Mouse (Mus musculus) MEL (cell line): ENCODE measurements around the gene Bcas3. TPM values are rescaled to one million over a fixed set of nuclear protein-coding genes. Genes with fewer than 3 reads are reported as not detected.

Experiments used
- DNase-seq: peaks from one replicate; pipeline ENCODE4 v3.0.0; 2011; ENCODE audit warnings: low read depth, low spot score
- H3K27ac ChIP-seq: 2 replicates; pipeline ENCODE4 v1.5.1; 2012; ENCODE audit warnings: low read depth, mild to moderate bottlenecking, control low read depth, low read length, moderate library complexity; ENCODE audit not compliant: control insufficient read depth
- H3K27me3 ChIP-seq, 2 experiments: fragments of 150-350 bp in 1 of 2; sonication (generic) in 1 of 2; 2 replicates each; pipeline ENCODE4 v1.6.1; 2012; ENCODE audit warnings: low read length in 2 of 2, mild to moderate bottlenecking in 2 of 2, improper control_type of control experiment in 1 of 2, moderate library complexity in 1 of 2; ENCODE audit not compliant: insufficient read depth in 2 of 2, control insufficient read depth in 1 of 2
- H3K36me3 ChIP-seq, 2 experiments: 2 replicates each; pipeline ENCODE4 v1.6.1; 2012 to 2014; ENCODE audit warnings: low read length in 2 of 2, improper control_type of control experiment in 1 of 2, inconsistent platforms in 1 of 2, mild to moderate bottlenecking in 1 of 2; ENCODE audit not compliant: insufficient read depth in 2 of 2, control insufficient read depth in 1 of 2
- H3K4me1 ChIP-seq, 2 experiments: fragments of 150-350 bp in 1 of 2; sonication (generic) in 1 of 2; 2 replicates each; pipeline ENCODE4 v1.6.1; 2012; ENCODE audit warnings: low read length in 2 of 2, improper control_type of control experiment in 1 of 2, mild to moderate bottlenecking in 1 of 2; ENCODE audit not compliant: insufficient read depth in 2 of 2, control insufficient read depth in 1 of 2
- H3K4me3 ChIP-seq, 2 experiments: fragments of 150-350 bp in 1 of 2; sonication (generic) in 1 of 2; 2 replicates each; pipeline ENCODE4 v1.5.1; 2012; ENCODE audit warnings: low read depth in 2 of 2, low read length in 2 of 2, mild to moderate bottlenecking in 2 of 2, moderate library complexity in 2 of 2, control low read depth in 1 of 2, improper control_type of control experiment in 1 of 2; ENCODE audit not compliant: control insufficient read depth in 1 of 2, insufficient read depth in 1 of 2
- H3K79me2 ChIP-seq: 2 replicates; pipeline ENCODE4 v1.6.1; 2012; ENCODE audit warnings: mild to moderate bottlenecking, low read length, moderate library complexity; ENCODE audit not compliant: control insufficient read depth, poor library complexity, insufficient read depth
- H3K9ac ChIP-seq: 2 replicates; pipeline ENCODE4 v1.6.1; 2012; ENCODE audit warnings: low read depth, mild to moderate bottlenecking, control low read depth, low read length, moderate library complexity; ENCODE audit not compliant: control insufficient read depth, poor library complexity, severe bottlenecking
- H3K9me3 ChIP-seq: fragments of 150-350 bp; sonication (generic); replicated peaks from 2 replicates; pipeline ENCODE4 v1.6.1; 2012; ENCODE audit warnings: mild to moderate bottlenecking, low read length, improper control_type of control experiment, moderate library complexity; ENCODE audit not compliant: insufficient read depth
- CHD1 ChIP-seq: IDR thresholded peaks from 2 replicates; pipeline ENCODE4 v1.6.1; 2012; ENCODE audit warnings: low read depth, mild to moderate bottlenecking, inconsistent platforms, low read length, improper control_type of control experiment
- CHD2 ChIP-seq: IDR thresholded peaks from 2 replicates; pipeline ENCODE4 v1.6.1; 2011; ENCODE audit warnings: low read length, improper control_type of control experiment
- CTCF ChIP-seq, 3 experiments: IDR thresholded peaks in 2 of 3; conservative IDR thresholded peaks in 1 of 3; 2 replicates each; pipeline ENCODE4 v1.5.1; 2011 to 2012; ENCODE audit warnings: low read length in 3 of 3, low read depth in 2 of 3, mild to moderate bottlenecking in 2 of 3, improper control_type of control experiment in 1 of 3, inconsistent platforms in 1 of 3, mixed read lengths in 1 of 3, moderate library complexity in 1 of 3; ENCODE audit not compliant: control insufficient read depth in 1 of 3, insufficient read depth in 1 of 3, poor library complexity in 1 of 3, severe bottlenecking in 1 of 3
- EP300 ChIP-seq, 2 experiments: IDR thresholded peaks; 2 replicates each; pipeline ENCODE4 v1.6.1; 2011; ENCODE audit warnings: improper control_type of control experiment in 2 of 2, low read length in 2 of 2, low read depth in 1 of 2, mild to moderate bottlenecking in 1 of 2
- GATA1 ChIP-seq: IDR thresholded peaks from 2 replicates; pipeline ENCODE4 v1.6.1; 2011; ENCODE audit warnings: low read depth, low read length, improper control_type of control experiment
- HCFC1 ChIP-seq: IDR thresholded peaks from 2 replicates; pipeline ENCODE4 v1.6.1; 2012; ENCODE audit warnings: low read depth, mild to moderate bottlenecking, inconsistent platforms, low read length, improper control_type of control experiment, moderate library complexity
- KAT2A ChIP-seq: conservative IDR thresholded peaks from 2 replicates; pipeline ENCODE4 v1.6.1; 2012; ENCODE audit warnings: low read depth, low read length, improper control_type of control experiment, inconsistent platforms
- MAFK ChIP-seq: IDR thresholded peaks from 2 replicates; pipeline ENCODE4 v1.6.1; 2011; ENCODE audit warnings: low read depth, mild to moderate bottlenecking, low read length, improper control_type of control experiment, borderline replicate concordance
- MAZ ChIP-seq: IDR thresholded peaks from 2 replicates; pipeline ENCODE4 v1.6.1; 2012; ENCODE audit warnings: low read depth, mild to moderate bottlenecking, inconsistent platforms, low read length, improper control_type of control experiment
- MEF2A ChIP-seq: IDR thresholded peaks from 2 replicates; pipeline ENCODE4 v1.6.1; 2014; ENCODE audit warnings: low read depth, mild to moderate bottlenecking, inconsistent platforms, low read length, improper control_type of control experiment; ENCODE audit not compliant: poor library complexity, insufficient replicate concordance, severe bottlenecking; ENCODE audit errors: extremely low read depth
- MXI1 ChIP-seq: IDR thresholded peaks from 2 replicates; pipeline ENCODE4 v1.6.1; 2011; ENCODE audit warnings: mild to moderate bottlenecking, low read depth, low read length, improper control_type of control experiment
- MYB ChIP-seq: IDR thresholded peaks from 2 replicates; pipeline ENCODE4 v1.6.1; 2011; ENCODE audit warnings: mild to moderate bottlenecking, low read depth, low read length, improper control_type of control experiment
- MYC ChIP-seq: IDR thresholded peaks from 2 replicates; pipeline ENCODE4 v1.6.1; 2011; ENCODE audit warnings: low read depth, mild to moderate bottlenecking, low read length, improper control_type of control experiment, moderate library complexity
- NELFE ChIP-seq: IDR thresholded peaks from 2 replicates; pipeline ENCODE4 v1.6.1; 2011; ENCODE audit warnings: low read depth, low read length, improper control_type of control experiment
- NRF1 ChIP-seq: IDR thresholded peaks from 2 replicates; pipeline ENCODE4 v1.6.1; 2014; ENCODE audit warnings: low read depth, mild to moderate bottlenecking, inconsistent platforms, low read length, improper control_type of control experiment, moderate library complexity; ENCODE audit not compliant: poor library complexity, insufficient read depth, severe bottlenecking
- POLR2A ChIP-seq, 2 experiments: IDR thresholded peaks; 2 replicates each; pipeline ENCODE4 v1.6.1; 2011 to 2012; ENCODE audit warnings: low read length in 2 of 2, mild to moderate bottlenecking in 2 of 2, control low read depth in 1 of 2, improper control_type of control experiment in 1 of 2, low read depth in 1 of 2, moderate library complexity in 1 of 2; ENCODE audit not compliant: control insufficient read depth in 1 of 2, insufficient read depth in 1 of 2, poor library complexity in 1 of 2
- POLR2AphosphoS5 ChIP-seq: IDR thresholded peaks from 2 replicates; pipeline ENCODE4 v1.6.1; 2012; ENCODE audit warnings: low read depth, borderline replicate concordance, mild to moderate bottlenecking, inconsistent platforms, low read length, moderate library complexity, mixed read lengths
- RAD21 ChIP-seq: IDR thresholded peaks from 2 replicates; pipeline ENCODE4 v1.6.1; 2011; ENCODE audit warnings: mild to moderate bottlenecking, low read depth, low read length, improper control_type of control experiment
- RCOR1 ChIP-seq: IDR thresholded peaks from 2 replicates; pipeline ENCODE4 v1.6.1; 2012; ENCODE audit warnings: low read depth, mild to moderate bottlenecking, inconsistent platforms, low read length, improper control_type of control experiment
- TAL1 ChIP-seq: IDR thresholded peaks from 2 replicates; pipeline ENCODE4 v1.6.1; 2012; ENCODE audit warnings: mild to moderate bottlenecking, inconsistent platforms, low read length, moderate library complexity, mixed read lengths
- TBP ChIP-seq: IDR thresholded peaks from 2 replicates; pipeline ENCODE4 v1.8.0; 2011; ENCODE audit warnings: low read depth, low read length, improper control_type of control experiment
- TCF12 ChIP-seq: IDR thresholded peaks from 2 replicates; pipeline ENCODE4 v1.6.1; 2014; ENCODE audit warnings: low read depth, mild to moderate bottlenecking, inconsistent platforms, low read length, improper control_type of control experiment, moderate library complexity
- USF1 ChIP-seq: IDR thresholded peaks from 2 replicates; pipeline ENCODE4 v1.6.1; 2014; ENCODE audit warnings: low read depth, mild to moderate bottlenecking, inconsistent platforms, low read length, improper control_type of control experiment, moderate library complexity
- USF2 ChIP-seq, 2 experiments: IDR thresholded peaks; 2 replicates each; pipeline ENCODE4 v1.6.1; 2011 to 2012; ENCODE audit warnings: improper control_type of control experiment in 2 of 2, low read length in 2 of 2, borderline replicate concordance in 1 of 2, inconsistent platforms in 1 of 2, low read depth in 1 of 2, mild to moderate bottlenecking in 1 of 2; ENCODE audit not compliant: insufficient read depth in 1 of 2
- ZC3H11A ChIP-seq: IDR thresholded peaks from 2 replicates; pipeline ENCODE4 v1.6.1; 2012; ENCODE audit warnings: low read depth, mild to moderate bottlenecking, inconsistent platforms, low read length, improper control_type of control experiment
- ZKSCAN1 ChIP-seq: IDR thresholded peaks from 2 replicates; pipeline ENCODE4 v1.6.1; 2012; ENCODE audit warnings: low read depth, mild to moderate bottlenecking, inconsistent platforms, low read length, improper control_type of control experiment, moderate library complexity
- ZMIZ1 ChIP-seq: IDR thresholded peaks from 2 replicates; pipeline ENCODE4 v1.6.1; 2012; ENCODE audit warnings: low read depth, mild to moderate bottlenecking, inconsistent platforms, low read length, improper control_type of control experiment, moderate library complexity
- ZNF384 ChIP-seq: IDR thresholded peaks from 2 replicates; pipeline ENCODE4 v1.6.1; 2012; ENCODE audit warnings: low read depth, mild to moderate bottlenecking, inconsistent platforms, low read length, improper control_type of control experiment
- polyA plus RNA-seq, 2 experiments: library from polyadenylated mRNA; stranded (reverse) in 1 of 2; unstranded in 1 of 2; fragments of >175 nt in 1 of 2; fragments of >200 nt in 1 of 2; gene quantifications; 2 replicates each; pipeline versions ENCODE4 v1.2.1 to v1.2.4; 2012; ENCODE audit warnings: low replicate concordance in 2 of 2, low read depth in 1 of 2; ENCODE audit not compliant: insufficient read length in 2 of 2, insufficient read depth in 1 of 2, missing spikeins in 1 of 2
- total RNA-seq: library from RNA; depleted of rRNA; stranded (reverse); fragments of 300-350 nt; gene quantifications from 2 replicates; pipeline ENCODE4 v1.2.3, GENCODE M21; 2012

Gene Bcas3
- total and polyA plus RNA-seq, 3 experiments: 8.6 to 14.7 TPM; not detected in 1

GRCm38 (mm10) chr11:85825823-85826222 lies 472.9 kb downstream of the Bcas3 start:
- Histone ChIP-seq H3K79me2 (no peaks in the 10 kb centered on the region), H3K9me3 (no peaks in the 10 kb centered on the region), H3K4me3 (no peak overlapping the region), H3K36me3 (no peaks in the 10 kb centered on the region), H3K4me1 (peaks cover 0 to 7% of the 10 kb centered on the region in 2 experiments; a peak in 1 of 4 replicates), H3K9ac (no peak overlapping the region), H3K27ac (no peak overlapping the region), H3K27me3 (no peaks in the 10 kb centered on the region)
- no peak for TF ChIP-seq RCOR1
- TF ChIP-seq GATA1: no peak
- no peak for TF ChIP-seq POLR2A (IDR thresholded peaks at IDR 0.05; ENCODE audit: control insufficient read depth in 1 of 2, insufficient read depth in 1 of 2, low read depth in 1 of 2, low read length in 2 of 2, poor library complexity in 1 of 2)
- no peak for TF ChIP-seq MAZ
- no peak for TF ChIP-seq ZNF384
- no peak for TF ChIP-seq CHD2
- DNase-seq: no peak

- Histone ChIP-seq H3K4me1 (peaks cover 0 to 7% of the 10 kb centered on the region in 2 experiments; a peak in 1 of 4 replicates), H3K4me3 (no peak overlapping the region), H3K27ac (no peak overlapping the region), H3K27me3 (no peaks in the 10 kb centered on the region), H3K79me2 (no peaks in the 10 kb centered on the region)
- TF ChIP-seq USF1: no peak
- no peak for TF ChIP-seq ZC3H11A
- TF ChIP-seq MYB: no peak
- TF ChIP-seq MAZ: no peak
- no peak for TF ChIP-seq RAD21
- TF ChIP-seq TBP: no peak
- TF ChIP-seq MAFK: no peak
- TF ChIP-seq TAL1: no peak
- no peak for TF ChIP-seq NRF1
- TF ChIP-seq ZKSCAN1: no peak
- TF ChIP-seq MXI1: no peak
- TF ChIP-seq GATA1: peak; percentile 47
- TF ChIP-seq MYC: no peak
- TF ChIP-seq CHD1: no peak
- TF ChIP-seq CTCF (IDR thresholded peaks at IDR 0.05 in 2 of 3, conservative IDR thresholded peaks at IDR 0.05 in 1 of 3; ENCODE audit: control insufficient read depth in 1 of 3, insufficient read depth in 1 of 3, low read depth in 2 of 3, low read length in 3 of 3, poor library complexity in 1 of 3, severe bottlenecking in 1 of 3): no peak
- TF ChIP-seq CHD2: no peak
- TF ChIP-seq TCF12: peak; percentile 10; the same call in 1 of the 2 replicates
- TF ChIP-seq EP300 (IDR thresholded peaks at IDR 0.05; ENCODE audit: low read depth in 1 of 2, low read length in 2 of 2): peak; percentile 36 to 40; a peak in 1 of 4 replicates
- no peak for TF ChIP-seq NELFE
- TF ChIP-seq USF2 (IDR thresholded peaks at IDR 0.05; ENCODE audit: borderline replicate concordance in 1 of 2, insufficient read depth in 1 of 2, low read depth in 1 of 2, low read length in 2 of 2): no peak
- TF ChIP-seq HCFC1: no peak
- no peak for TF ChIP-seq POLR2AphosphoS5
- TF ChIP-seq KAT2A: no peak
- TF ChIP-seq MEF2A: no peak
- no peak for TF ChIP-seq ZMIZ1
- TF ChIP-seq, all 39 proteins: peak for 3
- H3K36me3 ChIP-seq: no peaks in the 10 kb centered on the region
- no peak overlapping the region for H3K9ac ChIP-seq
- peak; percentile 52 for DNase-seq
- no peaks in the 10 kb centered on the region for H3K9me3 ChIP-seq
These were observed 474.4 kb downstream of the Bcas3 start for GRCm38 (mm10) chr11:85827342-85827741.
